Mouse (Mus musculus) right cerebral cortex, postnatal 10 days (tissue): Measurements from ENCODE around the gene Padi3.

Experiments
- DNase-seq, 2 experiments: peaks; one replicate each; pipeline ENCODE4 v3.0.0; 2021; ENCODE audit warnings: low spot score in 2 of 2

Padi3 gene

GRCm38 (mm10) chr4:140810458-140811260 lies at the start of gene Padi3:
TSS of gene Padi3 (minus strand) at chr4:140810648.
- no peak for DNase-seq

DNA sequence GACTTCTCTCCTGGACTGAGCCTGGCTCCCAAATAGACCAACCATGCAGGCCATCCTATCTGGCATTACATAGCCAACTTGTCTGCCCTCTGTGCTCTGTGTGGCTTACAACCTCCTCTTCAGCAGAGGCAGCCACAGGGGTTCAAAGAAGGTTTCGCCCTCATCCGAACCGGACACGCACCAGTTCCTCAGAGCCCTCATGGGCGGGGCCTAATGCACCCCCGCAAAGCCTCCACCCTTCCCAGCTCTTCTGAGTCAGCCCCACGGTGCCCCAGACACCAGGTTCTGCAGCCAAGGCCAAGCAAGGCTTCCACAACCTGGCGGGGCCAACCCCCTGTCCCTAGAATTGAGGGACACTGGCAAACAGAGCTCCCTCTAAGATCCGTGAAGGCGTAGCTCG lies 48.8 kb upstream of the Padi3 start:
- no peak for DNase-seq

DNA sequence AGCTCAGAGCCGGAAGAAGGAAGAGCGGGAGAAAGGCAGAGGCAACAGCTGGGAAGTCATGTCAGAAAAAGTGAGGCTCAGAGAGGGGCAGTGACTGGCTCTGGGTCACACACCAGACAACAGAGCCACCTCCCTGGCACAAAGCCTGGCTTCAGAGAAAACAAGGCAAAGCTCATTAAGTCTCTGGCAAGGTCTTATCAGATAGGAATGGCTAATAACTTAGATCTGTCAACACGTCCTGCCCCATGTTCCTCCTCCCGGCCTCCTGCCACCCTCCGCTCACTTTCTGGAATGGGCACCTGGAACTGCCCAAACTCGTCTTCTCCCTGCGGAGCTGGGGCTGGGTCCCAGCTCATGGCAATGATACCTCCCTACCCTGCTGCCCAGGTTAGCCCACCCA lies 47.4 kb upstream of the Padi3 start:
- DNase-seq, result no peak

DNA sequence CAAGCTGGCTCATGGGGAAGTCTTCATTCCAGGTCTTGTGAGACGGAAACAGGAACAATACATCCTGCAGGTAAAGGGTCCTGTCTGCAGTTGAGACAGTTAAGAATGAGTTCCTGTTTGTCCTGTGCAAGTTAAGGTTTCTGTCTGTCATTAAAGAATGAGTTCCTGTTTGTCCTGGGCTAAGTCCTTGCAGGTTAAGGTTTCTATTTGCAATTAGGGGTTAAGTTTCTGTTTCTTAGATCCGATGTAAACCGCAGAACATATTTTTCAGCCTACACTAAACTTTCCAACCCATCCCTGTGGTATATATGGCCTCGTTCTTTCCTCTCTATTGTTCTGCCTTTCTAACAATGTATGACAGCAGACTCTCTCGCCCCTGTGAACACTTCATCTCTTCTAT lies 46.6 kb upstream of the Padi3 start:
- no peak for DNase-seq

DNA sequence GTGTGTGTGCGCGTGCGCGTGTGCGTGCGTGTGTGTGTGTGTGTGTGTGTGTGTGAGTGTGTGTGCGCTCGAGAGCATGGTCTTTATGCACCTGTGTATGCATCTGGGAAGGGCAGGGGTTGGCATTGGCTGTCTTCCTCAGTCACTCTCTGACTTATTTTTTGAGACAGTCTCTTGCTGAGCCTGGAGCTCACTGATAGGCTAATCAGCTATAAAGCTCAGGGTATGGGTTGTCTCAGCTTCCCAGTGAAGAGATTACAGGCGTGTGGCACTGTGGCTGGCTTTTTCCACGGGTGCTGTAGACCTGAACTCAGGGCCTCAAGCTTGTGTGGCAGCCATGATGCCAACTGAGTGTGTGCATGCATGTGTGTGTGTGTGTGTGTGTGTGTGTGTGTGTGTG lies 44.7 kb upstream of the Padi3 start:
- no peak for DNase-seq

DNA sequence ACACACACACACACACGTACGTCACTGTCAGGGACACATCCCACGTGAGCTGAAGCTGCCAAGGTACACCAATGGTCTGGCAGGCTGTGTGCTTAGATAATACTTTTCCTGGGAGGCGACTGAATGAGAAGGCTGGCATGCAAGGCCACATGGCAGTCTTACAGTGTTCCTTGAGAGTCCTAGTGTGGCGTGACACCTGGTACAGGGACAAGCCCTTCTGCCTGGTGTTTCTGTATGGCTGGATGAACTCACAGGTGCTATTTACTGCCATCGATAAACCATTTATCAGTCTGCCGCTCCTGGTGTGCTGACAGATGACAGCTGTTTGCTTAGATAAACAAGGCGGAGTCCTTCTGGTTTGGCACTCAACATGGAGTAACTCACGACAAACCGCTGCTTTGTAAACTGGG lies 44.0 kb upstream of the Padi3 start:
- no peak for DNase-seq

DNA sequence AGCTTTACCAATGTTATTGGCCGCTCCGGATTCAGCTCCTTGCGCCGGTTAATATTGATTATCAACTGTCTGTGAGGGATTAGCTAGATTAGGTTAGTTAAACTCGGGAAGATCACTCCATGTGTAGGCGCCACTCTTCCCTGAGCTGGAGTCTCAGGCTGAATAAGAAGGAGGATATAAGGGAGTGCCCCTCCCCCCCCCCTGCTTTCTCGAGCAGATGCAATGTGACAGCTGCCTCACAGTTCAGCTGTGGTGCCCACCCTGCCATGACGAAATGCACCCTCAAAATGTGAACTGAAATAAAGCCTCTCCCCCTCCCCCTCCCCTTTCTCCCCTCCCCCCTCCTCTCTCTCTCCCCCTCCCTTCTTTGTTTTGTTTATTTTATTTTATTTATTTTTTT lies 43.2 kb upstream of the Padi3 start:
- no peak for DNase-seq

DNA sequence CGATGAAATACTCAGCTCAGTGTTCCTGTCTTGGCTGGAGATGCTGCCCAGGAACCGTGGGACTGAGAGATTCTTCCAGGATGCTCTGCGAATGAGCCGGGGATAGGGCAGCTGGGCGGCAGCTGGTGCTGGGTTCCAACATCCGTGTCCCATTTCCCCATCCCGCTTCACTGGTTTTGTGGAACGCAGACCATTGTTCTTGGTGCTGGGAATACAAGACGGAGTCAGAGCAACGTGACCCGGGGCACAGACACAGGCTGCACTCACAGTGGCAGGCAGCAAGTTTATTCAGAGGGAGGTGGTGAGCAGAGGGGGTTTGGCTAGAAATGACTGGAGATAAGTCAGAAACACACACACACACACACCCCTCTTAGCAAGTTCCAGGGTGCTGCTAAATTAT lies 38.9 kb upstream of the Padi3 start:
- DNase-seq, result no peak

DNA sequence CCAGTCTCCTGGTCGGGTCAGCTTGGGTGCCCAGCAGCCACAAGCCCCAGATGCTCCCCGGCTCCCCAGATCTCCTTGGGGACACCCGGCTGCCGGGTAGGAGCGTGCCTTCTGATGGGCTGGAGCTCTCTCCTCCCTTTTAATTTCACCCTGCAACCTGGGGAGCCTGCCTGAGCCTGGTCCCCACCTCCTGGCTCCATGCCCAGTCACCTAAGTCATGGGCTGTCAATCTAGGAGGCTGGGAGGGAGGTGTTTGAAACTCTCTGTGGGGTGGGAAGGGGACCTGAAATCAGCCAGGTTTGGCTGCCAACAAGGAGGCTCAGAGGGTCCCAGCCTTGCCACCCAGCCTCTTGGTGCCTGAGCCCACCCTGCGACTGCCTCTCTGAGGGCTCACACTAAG lies 35.2 kb upstream of the Padi3 start, which contains the start of gene Padi1:
Gene Padi1, minus strand, starts transcription at position 113 of the 400 bp plus-strand sequence.
- DNase-seq, result no peak

- DNase-seq, result no peak
Observed at GRCm38 (mm10) chr4:140844991-140845390, 34.5 kb upstream of the Padi3 start.

- DNase-seq, result no peak
Observed at GRCm38 (mm10) chr4:140843670-140844280, 33.3 kb upstream of the Padi3 start.

DNA sequence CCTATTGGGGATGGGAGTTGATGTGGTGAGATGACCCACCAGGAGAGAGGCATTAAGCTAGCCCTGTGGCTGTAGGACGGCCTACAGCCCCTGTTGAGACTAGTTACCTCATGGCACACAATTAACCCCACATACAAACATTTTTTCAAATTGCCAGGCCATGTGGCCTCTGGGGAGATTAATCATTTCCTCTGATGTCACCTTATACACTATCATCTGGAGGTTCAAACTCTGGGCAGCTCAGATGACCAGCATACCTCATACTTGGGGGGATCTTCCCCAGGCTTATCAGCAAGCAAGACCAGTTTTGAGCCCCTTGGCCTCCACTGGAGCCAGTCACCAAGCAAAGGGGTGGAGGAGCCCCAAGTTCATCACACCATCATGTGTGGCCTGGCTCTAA lies 32.5 kb upstream of the Padi3 start:
- DNase-seq, result no peak

DNA sequence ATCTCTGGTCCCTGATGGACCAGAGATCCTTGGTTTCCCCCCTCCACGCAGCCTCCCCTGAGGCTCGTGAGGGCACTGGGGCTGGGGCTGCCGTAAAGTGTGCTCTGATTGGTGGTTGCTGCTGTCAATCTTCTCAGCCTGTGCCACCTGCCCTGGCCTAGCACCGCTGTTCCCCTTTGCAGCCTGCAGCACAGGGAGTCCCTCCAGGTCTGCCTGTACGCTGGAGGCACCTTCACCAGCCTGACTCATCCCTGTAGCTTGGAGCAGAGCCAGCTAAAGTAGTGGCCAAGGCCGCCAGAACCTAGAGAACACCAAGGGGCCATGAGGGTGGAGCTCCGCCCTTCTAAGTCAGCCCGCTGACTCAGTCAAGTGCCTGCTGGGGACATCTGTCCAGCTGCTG lies 27.4 kb upstream of the Padi3 start:
- no peak for DNase-seq

- DNase-seq, result peak in 1 of 2 experiments; percentile 35
Observed at GRCm38 (mm10) chr4:140836208-140836866, 25.9 kb upstream of the Padi3 start.

DNA sequence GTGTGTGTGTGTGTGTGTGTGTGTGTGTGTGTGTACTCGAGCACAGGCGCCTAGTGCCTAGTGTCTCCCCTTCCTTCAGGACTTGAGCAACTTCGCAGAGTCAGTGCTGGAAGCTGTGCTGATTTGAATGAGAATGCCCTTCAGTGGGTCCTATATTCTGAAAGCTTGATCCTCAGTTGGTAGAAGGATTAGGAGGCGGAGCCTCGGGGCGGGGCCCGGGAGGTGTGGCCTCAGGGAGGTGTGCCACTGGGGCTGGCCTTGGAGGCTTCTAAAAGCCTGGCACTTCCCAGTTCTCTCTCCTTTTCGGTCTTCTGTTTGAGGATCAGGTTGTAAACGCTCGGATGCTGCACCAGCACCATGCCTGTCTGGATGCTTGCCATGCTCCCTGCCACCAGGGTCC lies 25.2 kb upstream of the Padi3 start:
- peak in 1 of 2 experiments; percentile 40 for DNase-seq

GRCm38 (mm10) chr4:140834327-140834934 lies 24.0 kb upstream of the Padi3 start:
- DNase-seq, result no peak

- no peak for DNase-seq
Observed at GRCm38 (mm10) chr4:140832821-140833220, 22.4 kb upstream of the Padi3 start.

- no peak for DNase-seq
Observed at GRCm38 (mm10) chr4:140831808-140832207, 21.4 kb upstream of the Padi3 start.

DNA sequence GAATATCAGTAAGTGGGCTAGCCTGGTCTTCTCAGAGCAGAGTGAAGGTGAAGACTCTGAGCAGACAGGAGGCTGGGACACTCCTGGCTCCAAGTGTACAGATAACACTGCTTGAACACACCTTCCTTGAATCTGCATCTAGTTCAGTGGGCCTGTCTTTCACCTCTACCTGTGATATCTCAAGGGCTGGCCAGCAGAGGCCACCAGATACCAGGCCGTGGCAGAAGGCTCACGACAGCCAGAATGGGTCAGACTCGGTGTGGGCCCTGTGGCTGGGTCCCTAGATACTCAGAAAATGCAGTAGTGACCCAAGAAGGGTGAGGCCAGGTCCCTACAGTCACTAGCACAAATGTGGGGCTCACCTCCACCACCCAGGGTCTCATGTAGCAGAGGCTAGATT lies 16.8 kb upstream of the Padi3 start:
- no peak for DNase-seq

- no peak for DNase-seq
Observed at GRCm38 (mm10) chr4:140825942-140826341, 15.5 kb upstream of the Padi3 start.

DNA sequence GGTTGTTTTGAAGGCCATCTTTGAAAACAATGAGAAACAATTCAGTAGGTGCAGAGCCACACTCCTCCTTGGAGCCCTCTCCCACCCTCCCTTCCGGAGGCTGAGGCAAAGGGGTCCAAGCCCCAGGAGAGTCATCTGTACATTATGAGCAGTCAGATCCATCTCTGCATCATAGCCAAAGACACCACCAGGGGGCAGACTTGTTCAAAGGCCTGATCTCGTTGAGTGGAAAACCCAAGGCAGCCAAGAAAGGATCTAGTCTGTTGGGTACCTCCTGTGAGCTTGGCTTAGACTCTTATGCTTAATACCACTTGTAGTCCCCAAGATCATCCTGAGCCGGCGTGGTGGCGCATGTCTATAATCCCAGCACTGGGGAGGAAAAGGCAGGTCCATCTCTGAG lies 11.5 kb upstream of the Padi3 start:
- peak; percentile 50 to 69 for DNase-seq

DNA sequence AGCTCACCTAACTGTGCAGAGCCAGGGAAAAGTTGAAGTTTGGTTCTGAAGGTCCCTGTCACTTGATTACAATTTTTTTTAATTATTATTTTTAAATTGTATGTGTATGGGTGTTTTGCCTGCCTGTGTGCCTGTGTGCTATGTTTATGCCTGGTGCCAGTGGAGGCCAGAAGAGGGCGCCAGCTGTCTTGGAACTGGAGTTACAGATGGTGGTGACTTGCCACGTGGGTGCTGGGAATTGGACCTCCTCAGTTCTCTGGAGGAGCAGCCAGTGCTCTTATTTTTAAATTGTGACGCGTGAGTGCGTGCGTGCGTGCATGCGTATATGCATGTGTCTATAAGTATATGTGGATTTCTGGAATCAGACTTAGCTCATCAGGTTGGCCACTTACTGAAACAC lies 7.0 kb upstream of the Padi3 start:
- no peak for DNase-seq
